Mouse (Mus musculus): ENCODE results near the gene Pclaf. TPM values are rescaled to one million over a fixed set of nuclear protein-coding genes. Genes with fewer than 3 reads are reported as not detected.

The Pclaf gene
- total and polyA plus RNA-seq, 2 experiments from 2014 or later = 8.2 to 9.4 TPM

GRCm38 (mm10) chr9:65884564-65885315 lies 5.3 kb upstream of the Pclaf start:
- no peaks in the 10 kb centered on the region for H3K9me3 ChIP-seq (ENCODE audit: low read length)
- no peak; the same call in 1 of the 2 replicates for TF ChIP-seq CTCF (IDR thresholded peaks at IDR 0.05)
- H3K4me2 ChIP-seq (ENCODE audit: low read depth, low read length, poor library complexity, severe bottlenecking) = peak overlapping the region; percentile 75
- peak overlapping the region; percentile 74 for H3K4me3 ChIP-seq (ENCODE audit: low read depth, low read length)
- WGBS = under 1% methylated on average over 37 of the region's 37 CpGs
- H3K27me3 ChIP-seq (ENCODE audit: insufficient read depth, low read length) = no peaks in the 10 kb centered on the region
- H3K27ac ChIP-seq (ENCODE audit: low read depth, low read length) = peak overlapping the region; percentile 73
- peak; percentile 95 for DNase-seq (ENCODE audit: low spot score)
- 0 out of 2 replicates have a peak, but pooled peaks cover 3% of the 10 kb centered on the region for H3K4me1 ChIP-seq (ENCODE audit: insufficient read depth, low read length)
- peak overlapping the region; percentile 70 for H3K9ac ChIP-seq (replicated peaks; ENCODE audit: low read length, poor library complexity, severe bottlenecking)
- ATAC-seq (ENCODE audit: low FRiP score) = peak; percentile 93
- no peaks in the 10 kb centered on the region for H3K36me3 ChIP-seq (ENCODE audit: insufficient read depth, low read length)

GRCm38 (mm10) chr9:65891126-65891525 lies 1.1 kb downstream of the Pclaf start:
- no peak for TF ChIP-seq CTCF (IDR thresholded peaks at IDR 0.05)
- DNase-seq (ENCODE audit: low spot score) = no peak
- Histone ChIP-seq H3K4me3 (ENCODE audit: low read depth, low read length) (no peak overlapping the region; the same call in 1 of the 2 replicates), H3K4me1 (ENCODE audit: insufficient read depth, low read length) (no peaks in the 10 kb centered on the region), H3K9me3 (ENCODE audit: low read length) (no peaks in the 10 kb centered on the region), H3K9ac (replicated peaks; ENCODE audit: low read length, poor library complexity, severe bottlenecking) (no peak overlapping the region), H3K27ac (ENCODE audit: low read depth, low read length) (no peak overlapping the region), H3K27me3 (ENCODE audit: insufficient read depth, low read length) (no peaks in the 10 kb centered on the region), H3K36me3 (ENCODE audit: insufficient read depth, low read length) (no peaks in the 10 kb centered on the region), H3K4me2 (ENCODE audit: low read depth, low read length, poor library complexity, severe bottlenecking) (no peak overlapping the region)
- ATAC-seq (ENCODE audit: low FRiP score) = no peak
- 4% methylated on average over 5 of the region's 5 CpGs for WGBS

- H3K9ac ChIP-seq (replicated peaks; ENCODE audit: low read length, poor library complexity, severe bottlenecking) = no peak overlapping the region
- WGBS = 85% methylated on average over 2 of the region's 2 CpGs
- H3K9me3 ChIP-seq (ENCODE audit: low read length) = no peaks in the 10 kb centered on the region
- H3K36me3 ChIP-seq (ENCODE audit: insufficient read depth, low read length) = no peaks in the 10 kb centered on the region
- ATAC-seq (ENCODE audit: low FRiP score) = no peak
- no peak overlapping the region for H3K27ac ChIP-seq (ENCODE audit: low read depth, low read length)
- TF ChIP-seq CTCF (IDR thresholded peaks at IDR 0.05) = no peak
- H3K4me1 ChIP-seq (ENCODE audit: insufficient read depth, low read length) = no peaks in the 10 kb centered on the region
- H3K4me3 ChIP-seq (ENCODE audit: low read depth, low read length) = no peak overlapping the region
- no peaks in the 10 kb centered on the region for H3K27me3 ChIP-seq (ENCODE audit: insufficient read depth, low read length)
- H3K4me2 ChIP-seq (ENCODE audit: low read depth, low read length, poor library complexity, severe bottlenecking) = no peak overlapping the region
- DNase-seq (ENCODE audit: low spot score) = no peak
Measured at GRCm38 (mm10) chr9:65896977-65897376, 6.9 kb downstream of the Pclaf start.

GRCm38 (mm10) chr9:65902879-65903278 lies 12.8 kb downstream of the Pclaf start:
- Histone ChIP-seq H3K27ac (ENCODE audit: low read depth, low read length) (no peak overlapping the region), H3K9me3 (ENCODE audit: low read length) (no peaks in the 10 kb centered on the region), H3K4me1 (ENCODE audit: insufficient read depth, low read length) (no peaks in the 10 kb centered on the region), H3K27me3 (ENCODE audit: insufficient read depth, low read length) (no peaks in the 10 kb centered on the region), H3K36me3 (ENCODE audit: insufficient read depth, low read length) (no peaks in the 10 kb centered on the region), H3K4me2 (ENCODE audit: low read depth, low read length, poor library complexity, severe bottlenecking) (no peak overlapping the region), H3K4me3 (ENCODE audit: low read depth, low read length) (no peak overlapping the region), H3K9ac (replicated peaks; ENCODE audit: low read length, poor library complexity, severe bottlenecking) (no peak overlapping the region)
- TF ChIP-seq CTCF (IDR thresholded peaks at IDR 0.05) = no peak
- DNase-seq (ENCODE audit: low spot score) (no peak), ATAC-seq (ENCODE audit: low FRiP score) (no peak)
- WGBS = 94% methylated on average over 3 of the region's 3 CpGs

- no peak overlapping the region for H3K9ac ChIP-seq (replicated peaks; ENCODE audit: low read length, poor library complexity, severe bottlenecking)
- TF ChIP-seq CTCF (IDR thresholded peaks at IDR 0.05) = peak; percentile 22; the same call in 1 of the 2 replicates
- no peak overlapping the region for H3K4me3 ChIP-seq (ENCODE audit: low read depth, low read length)
- H3K27ac ChIP-seq (ENCODE audit: low read depth, low read length) = no peak overlapping the region
- H3K36me3 ChIP-seq (ENCODE audit: insufficient read depth, low read length) = no peaks in the 10 kb centered on the region
- no peaks in the 10 kb centered on the region for H3K9me3 ChIP-seq (ENCODE audit: low read length)
- no peaks in the 10 kb centered on the region for H3K27me3 ChIP-seq (ENCODE audit: insufficient read depth, low read length)
- H3K4me2 ChIP-seq (ENCODE audit: low read depth, low read length, poor library complexity, severe bottlenecking) = no peak overlapping the region
- no peaks in the 10 kb centered on the region for H3K4me1 ChIP-seq (ENCODE audit: insufficient read depth, low read length)
- DNase-seq (ENCODE audit: low spot score) = no peak
- ATAC-seq (ENCODE audit: low FRiP score) = no peak
Measured at GRCm38 (mm10) chr9:65903419-65903818, 13.4 kb downstream of the Pclaf start.

All from midbrain, postnatal 0 days (tissue).